Mouse (Mus musculus) limb, embryonic 12.5 days (tissue): ENCODE data around the gene Clic4. TPM values are rescaled to one million over a fixed set of nuclear protein-coding genes. Genes with fewer than 3 reads are reported as not detected.
"Not testable (repeated sequence)": the region's sequence is repeated elsewhere in the genome, so short reads cannot be mapped to it uniquely, and the experiment has no call there.

Experiments used
- ATAC-seq: fragments of 200-750 bp; cut with Nextera tagmentation; 2 replicates; pipeline ENCODE4 v1.8.0; 2017; ENCODE audit warnings: low read depth, moderate TSS enrichment; ENCODE audit not compliant: insufficient number of reproducible peaks, insufficient read depth, low FRiP score, low TSS enrichment
- H3K27ac ChIP-seq: fragments of 300-500 bp; sonication (generic); 2 replicates; pipeline ENCODE4 v1.5.1; 2016; ENCODE audit warnings: mild to moderate bottlenecking, moderate library complexity
- H3K27me3 ChIP-seq: fragments of 300-500 bp; sonication (generic); 2 replicates; pipeline ENCODE4 v1.6.1; 2016; ENCODE audit warnings: mild to moderate bottlenecking, moderate library complexity
- H3K36me3 ChIP-seq: fragments of 300-500 bp; sonication (generic); 2 replicates; pipeline ENCODE4 v1.6.1; 2016; ENCODE audit warnings: mild to moderate bottlenecking, moderate library complexity
- H3K4me1 ChIP-seq: fragments of 300-500 bp; sonication (generic); replicated peaks from 2 replicates; pipeline ENCODE4 v1.6.1; 2016
- H3K4me2 ChIP-seq: fragments of 300-500 bp; sonication (generic); 2 replicates; pipeline ENCODE4 v1.6.1; 2016; ENCODE audit warnings: mild to moderate bottlenecking, moderate library complexity
- H3K4me3 ChIP-seq: fragments of 300-500 bp; sonication (generic); replicated peaks from 2 replicates; pipeline ENCODE4 v1.5.1; 2016; ENCODE audit warnings: mild to moderate bottlenecking
- H3K9ac ChIP-seq: fragments of 300-500 bp; sonication (generic); replicated peaks from 2 replicates; pipeline ENCODE4 v1.6.1; 2016; ENCODE audit warnings: mild to moderate bottlenecking, moderate library complexity
- H3K9me3 ChIP-seq: fragments of 300-500 bp; sonication (generic); 2 replicates; pipeline ENCODE4 v1.6.1; 2016; ENCODE audit warnings: mild to moderate bottlenecking, moderate library complexity
- WGBS: fragments of 180-500 bp; shearing (Covaris S2); methylation state at CpG from one replicate; pipeline ENCODE4 v1.1.7; 2016; 5-methylcytosine and 5-hydroxymethylcytosine counted together
- polyA plus RNA-seq: library from polyadenylated mRNA; unstranded; fragments of >200 nt; fragmentation: Nextera tagmentation; extraction: Ambion mirVana; gene quantifications from 2 replicates; pipeline ENCODE4 v1.2.1, GENCODE M21; 2016

Clic4 gene
- polyA plus RNA-seq, 1 experiment from 2014 or later = 191 TPM

DNA sequence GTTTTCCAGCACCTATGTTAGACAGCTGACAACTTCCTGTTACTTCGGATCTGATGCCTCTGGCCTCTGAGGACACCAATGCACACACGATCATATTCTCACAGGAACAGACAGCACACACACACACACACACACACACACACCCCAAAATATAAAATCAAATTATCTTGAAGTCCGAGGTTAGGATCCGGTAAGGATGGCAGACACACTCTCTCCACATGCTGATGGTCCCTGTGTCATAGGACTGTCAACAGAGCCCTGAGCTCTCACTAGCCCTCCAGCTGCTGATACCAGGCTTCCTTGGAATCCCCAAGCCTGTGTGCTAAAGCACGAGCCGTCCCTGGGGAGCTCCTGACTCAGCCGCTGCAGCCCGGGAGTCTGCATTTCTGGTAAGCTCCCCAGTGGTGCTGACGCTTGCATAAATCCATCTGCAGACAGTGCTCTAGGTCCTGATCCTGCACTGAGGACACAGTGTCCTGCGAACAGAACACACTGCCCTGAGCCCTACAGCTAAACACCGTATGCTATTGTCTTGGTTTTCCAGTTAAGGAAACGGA, 83.1 kb downstream of the Clic4 start:
- 0 out of 2 replicates have a peak, but pooled peaks cover 4% of the 10 kb centered on the region for H3K4me1 ChIP-seq
- H3K36me3 ChIP-seq = no peaks in the 10 kb centered on the region
- no peak overlapping the region for H3K9ac ChIP-seq
- H3K9me3 ChIP-seq = no peaks in the 10 kb centered on the region
- H3K4me2 ChIP-seq = no peak overlapping the region
- H3K27ac ChIP-seq = no peak overlapping the region
- no peak for ATAC-seq
- no peak overlapping the region for H3K4me3 ChIP-seq
- 87% methylated on average over 12 of the region's 12 CpGs for WGBS
- H3K27me3 ChIP-seq = peaks cover 9% of the 10 kb centered on the region; the same call in 1 of the 2 replicates

DNA sequence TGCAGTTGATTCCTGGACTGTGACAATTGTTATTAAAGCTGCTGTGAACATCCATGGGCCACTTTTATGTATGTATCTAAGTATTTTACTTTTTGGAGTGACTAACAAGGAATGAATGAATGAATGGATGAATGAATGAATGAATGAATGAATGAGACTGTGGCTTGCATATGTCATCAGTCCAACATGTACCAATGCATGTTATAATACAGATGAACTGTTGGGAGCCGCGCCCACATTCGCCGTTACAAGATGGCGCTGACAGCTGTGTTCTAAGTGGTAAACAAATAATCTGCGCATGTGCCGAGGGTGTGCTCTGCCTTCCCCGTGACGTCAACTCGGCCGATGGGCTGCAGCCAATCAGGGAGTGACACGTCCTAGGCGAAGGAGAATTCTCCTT, 88.3 kb downstream of the Clic4 start:
- H3K27ac ChIP-seq, H3K27me3 ChIP-seq, H3K4me2 ChIP-seq, H3K4me3 ChIP-seq, ATAC-seq, H3K36me3 ChIP-seq, H3K9ac ChIP-seq, H3K9me3 ChIP-seq: not testable (repeated sequence)
- peaks cover 14% of the 10 kb centered on the region for H3K4me1 ChIP-seq
- 98% methylated on average over 7 of the region's 13 CpGs for WGBS

DNA sequence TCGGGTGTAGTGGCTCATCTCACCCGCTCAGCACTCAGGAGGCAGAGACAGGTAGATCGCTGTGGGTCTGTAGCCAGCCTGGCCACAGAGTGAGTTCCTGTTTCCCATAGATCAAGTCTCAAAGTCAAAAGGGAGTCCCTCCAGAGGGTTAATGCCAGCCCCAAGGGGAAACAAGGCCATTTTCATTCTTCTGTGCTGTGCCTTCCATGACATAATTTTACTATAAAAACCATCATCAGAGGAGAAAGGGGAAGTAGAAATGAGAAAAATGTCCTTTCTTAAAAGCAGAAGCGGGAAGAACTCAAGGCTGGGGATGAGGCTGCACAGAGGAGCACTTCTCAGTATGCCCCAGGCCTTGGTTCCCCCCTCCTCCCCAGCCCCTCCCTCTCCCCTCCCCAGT, 90.8 kb downstream of the Clic4 start:
- Histone ChIP-seq H3K4me3 (no peak overlapping the region), H3K27ac (no peak overlapping the region), H3K4me1 (peaks cover 21% of the 10 kb centered on the region), H3K4me2 (no peak overlapping the region), H3K9ac (no peak overlapping the region), H3K27me3 (peaks cover 28% of the 10 kb centered on the region), H3K9me3 (no peaks in the 10 kb centered on the region), H3K36me3 (no peaks in the 10 kb centered on the region)
- 88% methylated on average over 4 of the region's 4 CpGs for WGBS
- ATAC-seq = no peak

DNA sequence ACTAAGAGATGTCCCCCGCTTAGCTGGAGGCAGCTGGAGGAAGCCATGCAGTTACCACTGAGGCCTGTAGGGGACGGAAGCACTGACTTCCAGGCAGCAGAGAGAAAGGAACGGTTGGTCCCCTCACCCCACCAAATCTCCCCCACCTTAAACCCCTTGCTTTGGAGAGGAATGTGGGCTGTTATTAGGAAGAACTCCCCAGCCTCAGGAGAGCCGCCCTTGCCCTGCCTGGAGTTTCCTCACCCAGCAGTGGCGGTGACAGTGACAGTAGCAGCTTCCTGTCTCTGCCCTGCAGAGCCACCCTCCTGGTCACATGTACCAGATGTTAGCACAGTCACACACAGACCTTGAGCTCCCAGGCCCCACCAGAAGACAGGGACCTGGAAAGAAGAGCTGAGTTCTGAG, 93.5 kb downstream of the Clic4 start:
- no peak for ATAC-seq
- Histone ChIP-seq H3K4me2 (no peak overlapping the region), H3K27me3 (peaks cover 55% of the 10 kb centered on the region), H3K9me3 (no peaks in the 10 kb centered on the region), H3K27ac (peak overlapping the region; percentile 67; the same call in 1 of the 2 replicates), H3K4me3 (no peak overlapping the region), H3K36me3 (no peaks in the 10 kb centered on the region), H3K4me1 (peaks cover 40% of the 10 kb centered on the region), H3K9ac (no peak overlapping the region)
- WGBS = 26% methylated on average over 5 of the region's 5 CpGs

DNA sequence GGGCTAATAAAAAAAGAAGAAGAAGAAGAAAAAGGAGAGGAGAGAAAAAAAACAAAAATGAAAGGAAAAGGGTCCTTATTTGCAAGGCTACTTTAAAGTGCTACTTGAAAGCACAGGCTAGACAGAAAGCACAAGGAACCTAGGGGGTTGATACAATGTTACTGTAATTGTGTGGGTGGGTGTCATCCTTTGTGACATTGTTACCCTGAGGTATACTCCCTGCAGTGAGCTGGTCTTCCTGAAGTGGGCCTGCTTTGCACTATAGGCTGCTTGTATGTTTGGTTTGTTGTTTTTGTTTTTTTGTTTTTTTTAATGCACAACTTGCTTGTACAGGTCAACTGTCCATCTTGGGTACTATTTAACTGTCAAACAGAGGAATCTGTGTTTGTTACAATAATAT, 95.0 kb downstream of the Clic4 start:
- Histone ChIP-seq H3K4me2 (no peak overlapping the region), H3K9ac (no peak overlapping the region), H3K4me1 (peaks cover 53% of the 10 kb centered on the region), H3K4me3 (no peak overlapping the region), H3K9me3 (no peaks in the 10 kb centered on the region), H3K36me3 (no peaks in the 10 kb centered on the region), H3K27ac (no peak overlapping the region), H3K27me3 (peaks cover 70% of the 10 kb centered on the region)
- no peak for ATAC-seq

DNA sequence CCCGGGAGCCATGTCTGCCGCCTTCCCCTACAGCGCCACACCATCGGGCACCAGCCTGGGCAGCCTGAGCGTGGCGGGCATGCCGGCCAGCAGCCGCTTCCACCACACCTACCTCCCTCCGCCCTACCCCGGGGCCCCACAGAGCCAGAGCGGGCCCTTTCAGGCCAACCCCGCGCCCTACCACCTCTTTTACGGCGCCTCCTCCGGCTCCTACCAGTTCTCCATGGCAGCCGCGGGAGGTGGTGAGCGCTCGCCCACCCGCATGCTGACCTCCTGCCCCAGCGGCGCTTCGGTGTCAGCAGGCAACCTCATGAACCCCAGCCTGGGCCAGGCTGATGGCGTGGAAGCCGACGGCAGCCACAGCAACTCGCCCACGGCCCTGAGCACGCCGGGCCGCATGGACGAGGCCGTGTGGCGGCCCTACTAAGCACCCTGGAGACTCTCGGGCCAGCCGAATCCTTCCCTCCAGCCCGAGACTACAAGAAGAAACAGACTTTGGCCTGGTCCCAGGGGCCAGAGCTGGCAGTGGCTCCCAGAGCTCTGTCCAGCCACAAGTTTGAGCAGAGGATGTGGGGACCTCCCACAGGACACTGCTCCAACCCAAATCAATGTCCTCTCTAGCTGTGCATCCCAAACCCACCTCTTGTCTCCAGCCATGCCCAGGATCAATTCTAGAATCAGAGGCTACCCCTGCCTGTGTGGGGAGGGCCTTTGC, 97.1 kb downstream of the Clic4 start:
- Histone ChIP-seq H3K9me3 (no peaks in the 10 kb centered on the region), H3K27ac (no peak overlapping the region), H3K27me3 (peaks cover 87% of the 10 kb centered on the region), H3K4me1 (peaks cover 63% of the 10 kb centered on the region), H3K4me2 (peak overlapping the region; percentile 57), H3K9ac (peak overlapping the region; percentile 51), H3K36me3 (no peaks in the 10 kb centered on the region), H3K4me3 (peak overlapping the region; percentile 30)
- ATAC-seq = 0 out of 2 replicates have a peak, but pooled peaks have one; percentile 4
- 6% methylated on average over 38 of the region's 38 CpGs for WGBS

DNA sequence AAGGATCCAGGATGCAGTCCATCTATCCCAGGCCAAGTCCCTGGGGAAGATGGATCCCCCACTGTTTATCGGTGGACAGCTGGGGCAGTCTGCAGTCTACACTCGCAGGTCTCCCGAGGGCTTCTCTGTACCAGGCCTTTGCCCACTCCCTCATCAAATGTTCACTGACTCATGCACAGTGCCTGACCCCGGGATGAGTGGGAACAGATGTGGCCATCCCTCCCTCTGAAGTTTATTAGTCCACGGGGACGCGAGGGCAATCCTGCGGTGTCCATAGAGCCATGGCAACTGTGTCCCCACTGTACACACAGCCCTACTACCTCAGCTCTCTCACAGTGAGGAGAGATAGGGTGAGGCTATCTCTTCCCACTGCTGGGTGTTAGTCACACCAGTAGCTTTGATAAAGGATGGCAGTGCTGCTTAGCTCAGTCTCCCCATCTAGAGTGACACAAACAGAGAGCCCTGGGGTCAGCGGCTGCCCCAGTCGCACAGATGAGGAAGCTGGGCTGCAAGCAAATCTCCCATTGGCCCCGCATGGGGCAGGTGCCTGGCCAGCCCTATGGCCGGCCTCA, 101.2 kb downstream of the Clic4 start:
- H3K36me3 ChIP-seq = no peaks in the 10 kb centered on the region
- ATAC-seq = no peak
- no peak overlapping the region for H3K27ac ChIP-seq
- no peaks in the 10 kb centered on the region for H3K9me3 ChIP-seq
- no peak overlapping the region for H3K4me2 ChIP-seq
- peaks cover 92% of the 10 kb centered on the region for H3K27me3 ChIP-seq
- no peak overlapping the region for H3K9ac ChIP-seq
- WGBS = 35% methylated on average over 12 of the region's 12 CpGs
- peaks cover 75% of the 10 kb centered on the region for H3K4me1 ChIP-seq
- H3K4me3 ChIP-seq = no peak overlapping the region

DNA sequence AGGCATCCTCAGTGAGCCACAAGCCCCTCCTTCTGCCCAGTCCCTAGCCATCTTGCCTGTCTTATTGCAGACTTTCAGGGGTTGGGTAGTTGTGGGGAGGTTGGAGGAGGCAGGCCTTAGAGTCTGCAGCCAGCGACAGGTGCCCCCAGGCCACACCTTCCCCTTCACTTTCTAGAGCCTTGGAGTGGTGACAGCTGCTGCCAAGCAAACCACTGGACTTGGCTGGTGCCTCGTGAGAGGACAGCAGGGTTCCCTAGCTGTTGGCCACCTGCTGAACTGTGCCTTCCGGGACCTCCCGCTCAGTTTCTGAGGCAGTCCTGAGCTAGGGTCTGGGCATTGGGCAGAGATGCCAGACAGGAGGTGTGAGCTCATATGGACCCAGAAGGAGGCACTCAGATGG, 103.1 kb downstream of the Clic4 start:
- 51% methylated on average over 4 of the region's 4 CpGs for WGBS
- peaks cover 77% of the 10 kb centered on the region for H3K4me1 ChIP-seq

DNA sequence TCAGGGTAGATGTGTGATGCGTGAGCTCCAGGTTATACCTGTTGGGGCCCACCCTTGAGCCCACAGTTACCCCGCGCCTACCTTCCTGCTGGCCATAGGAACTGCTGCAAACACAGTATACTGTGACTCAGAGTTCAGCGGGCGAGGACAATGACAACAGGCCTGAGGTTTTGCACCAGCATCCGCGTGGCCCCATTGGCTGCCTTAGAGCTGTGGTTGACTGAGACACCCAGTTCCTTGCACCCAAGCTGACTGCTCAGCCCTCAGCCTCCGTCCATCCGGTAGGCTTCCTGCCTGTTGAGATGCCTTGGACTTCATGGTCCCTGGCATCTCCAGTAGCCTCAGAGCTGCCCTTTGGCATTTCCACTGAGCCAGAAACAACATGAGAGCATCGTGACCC, 103.5 kb downstream of the Clic4 start:
- 77% methylated on average over 10 of the region's 10 CpGs for WGBS
- no peak overlapping the region for H3K4me3 ChIP-seq
- H3K9me3 ChIP-seq = no peaks in the 10 kb centered on the region
- H3K36me3 ChIP-seq = no peaks in the 10 kb centered on the region
- peaks cover 91% of the 10 kb centered on the region for H3K27me3 ChIP-seq
- no peak overlapping the region for H3K9ac ChIP-seq
- H3K4me2 ChIP-seq = no peak overlapping the region
- H3K27ac ChIP-seq = no peak overlapping the region
- ATAC-seq = no peak
- peaks cover 72% of the 10 kb centered on the region for H3K4me1 ChIP-seq

More for the DNA sequence above, 103.1 kb downstream of the Clic4 start:
- H3K4me3 ChIP-seq = no peak overlapping the region
- no peak overlapping the region for H3K27ac ChIP-seq
- no peaks in the 10 kb centered on the region for H3K36me3 ChIP-seq
- H3K9ac ChIP-seq = no peak overlapping the region
- no peak overlapping the region for H3K4me2 ChIP-seq
- no peak for ATAC-seq
- no peaks in the 10 kb centered on the region for H3K9me3 ChIP-seq
- H3K27me3 ChIP-seq = peaks cover 91% of the 10 kb centered on the region

DNA sequence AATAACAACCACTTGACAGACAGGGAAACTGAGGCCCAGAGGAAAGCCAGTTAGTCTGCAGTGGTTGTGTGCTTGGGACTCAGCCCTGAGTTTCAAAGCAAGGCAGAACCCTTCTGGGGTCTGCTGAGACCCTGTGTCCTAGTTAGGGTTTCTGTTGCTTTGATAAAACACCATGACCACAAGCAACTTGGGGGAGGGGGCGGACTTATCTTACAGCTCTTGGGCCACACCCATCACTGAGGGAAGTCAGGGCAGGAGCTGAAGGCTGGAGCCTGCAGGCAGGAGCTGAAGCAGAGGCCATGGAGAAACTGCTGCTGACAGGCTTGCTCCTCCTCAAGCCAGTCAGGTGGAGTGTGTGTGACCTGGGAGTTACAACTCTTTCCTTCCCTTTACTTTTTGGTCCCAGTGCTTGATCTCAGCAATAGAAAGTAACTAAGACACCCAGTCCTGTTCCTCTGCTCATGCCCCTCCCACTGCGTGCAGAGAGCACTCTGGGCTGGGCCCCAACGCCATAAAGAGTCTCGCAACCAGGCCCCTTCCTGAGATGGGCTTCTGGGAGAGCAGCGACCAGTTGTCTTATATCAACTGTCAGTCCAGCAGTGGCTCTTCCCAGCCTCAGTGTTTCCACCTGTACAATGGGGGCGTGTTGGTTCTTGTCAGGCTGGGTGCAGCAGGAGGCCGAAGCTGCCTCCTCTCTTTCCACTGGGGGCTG, 104.6 kb downstream of the Clic4 start:
- Histone ChIP-seq H3K27me3 (peaks cover 91% of the 10 kb centered on the region), H3K9ac (no peak overlapping the region), H3K36me3 (no peaks in the 10 kb centered on the region), H3K4me2 (peak overlapping the region; percentile 46; the same call in 1 of the 2 replicates), H3K4me1 (peaks cover 63% of the 10 kb centered on the region), H3K4me3 (no peak overlapping the region), H3K9me3 (no peaks in the 10 kb centered on the region), H3K27ac (0 out of 2 replicates have a peak overlapping the region, but pooled peaks have one; percentile 12)
- ATAC-seq = no peak
- WGBS = 42% methylated on average over 7 of the region's 7 CpGs
